Mouse (Mus musculus) kidney, postnatal 0 days (tissue): Measurements from ENCODE around the gene Baz1b. TPM values are rescaled to one million over a fixed set of nuclear protein-coding genes. Genes with fewer than 3 reads are reported as not detected.

Experiments
- ATAC-seq: fragments of 200-750 bp; cut with Nextera tagmentation; replicated peaks from 2 replicates; pipeline ENCODE4 v1.8.0; 2017; ENCODE audit warnings: low read depth, moderate number of reproducible peaks, moderate TSS enrichment, moderate library complexity; ENCODE audit not compliant: low FRiP score
- DNase-seq: peaks from one replicate; pipeline ENCODE4 v3.0.0-alpha.2; 2016; ENCODE audit warnings: low spot score
- H3K27ac ChIP-seq: fragments of 300-500 bp; sonication (generic); 2 replicates; pipeline ENCODE4 v1.5.1; 2014; ENCODE audit warnings: mild to moderate bottlenecking
- H3K27me3 ChIP-seq: fragments of 300-500 bp; sonication (generic); 2 replicates; pipeline ENCODE4 v1.6.1; 2014; ENCODE audit warnings: low read length, mixed read lengths; ENCODE audit not compliant: insufficient read depth
- H3K36me3 ChIP-seq: fragments of 300-500 bp; sonication (generic); 2 replicates; pipeline ENCODE4 v1.6.1; 2014; ENCODE audit warnings: low read length, mixed read lengths; ENCODE audit not compliant: insufficient read depth
- H3K4me1 ChIP-seq: fragments of 300-500 bp; sonication (generic); replicated peaks from 2 replicates; pipeline ENCODE4 v1.6.1; 2014; ENCODE audit warnings: antibody characterized with exemption, low read length, mixed read lengths; ENCODE audit not compliant: insufficient read depth
- H3K4me2 ChIP-seq: fragments of 300-500 bp; sonication (generic); 2 replicates; pipeline ENCODE4 v1.6.1; 2014; ENCODE audit warnings: mild to moderate bottlenecking, low read length, moderate library complexity, mixed read lengths
- H3K4me3 ChIP-seq: fragments of 300-500 bp; sonication (generic); replicated peaks from 2 replicates; pipeline ENCODE4 v1.5.1; 2014; ENCODE audit warnings: low read depth, low read length
- H3K9ac ChIP-seq: fragments of 300-500 bp; sonication (generic); 2 replicates; pipeline ENCODE4 v1.6.1; 2014; ENCODE audit warnings: low read depth, low read length
- H3K9me3 ChIP-seq: fragments of 300-500 bp; sonication (generic); replicated peaks from 2 replicates; pipeline ENCODE4 v1.6.1; 2016; ENCODE audit warnings: low read length, inconsistent platforms, mixed read lengths
- CTCF ChIP-seq: IDR thresholded peaks from 2 replicates; pipeline ENCODE4 v1.5.1; 2016; ENCODE audit warnings: antibody characterized with exemption, low read depth, mild to moderate bottlenecking, moderate library complexity
- WGBS: fragments of 180-500 bp; shearing (Covaris S2); extraction: QIAGEN DNeasy Blood & Tissue Kit; methylation state at CpG from one replicate; pipeline ENCODE4 v1.1.7; 2014; 5-methylcytosine and 5-hydroxymethylcytosine counted together
- polyA plus RNA-seq: library from polyadenylated mRNA; unstranded; fragments of >200 nt; fragmentation: Nextera tagmentation; extraction: Ambion mirVana; gene quantifications from 2 replicates; pipeline ENCODE4 v1.2.1, GENCODE M21; 2015

Baz1b gene
- polyA plus RNA-seq, 1 experiment from 2014 or later: 22.6 TPM

DNA sequence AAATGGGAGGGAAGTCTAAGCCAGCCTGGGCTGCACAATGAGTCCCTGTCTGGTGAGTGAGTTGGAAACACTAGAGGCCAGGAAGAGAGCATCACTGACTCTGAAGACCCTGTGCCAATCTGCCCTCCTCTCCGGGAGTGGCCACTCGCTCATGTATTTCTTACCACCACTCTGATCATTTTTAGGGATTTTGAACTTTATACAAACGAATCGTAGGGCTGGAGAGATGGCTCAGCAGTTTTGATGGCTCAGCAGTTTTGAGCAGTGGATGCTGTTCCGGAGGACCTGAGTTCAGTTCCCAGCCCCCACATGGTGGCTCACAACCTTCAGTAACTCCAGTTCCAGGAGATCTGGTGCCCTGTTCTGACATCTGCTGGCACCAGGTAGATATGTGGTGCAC is 14.1 kb upstream of the Baz1b start:
- 91% methylated on average over 5 of the region's 5 CpGs for WGBS
- ATAC-seq: no peak
- H3K4me3 ChIP-seq: no peak overlapping the region

DNA sequence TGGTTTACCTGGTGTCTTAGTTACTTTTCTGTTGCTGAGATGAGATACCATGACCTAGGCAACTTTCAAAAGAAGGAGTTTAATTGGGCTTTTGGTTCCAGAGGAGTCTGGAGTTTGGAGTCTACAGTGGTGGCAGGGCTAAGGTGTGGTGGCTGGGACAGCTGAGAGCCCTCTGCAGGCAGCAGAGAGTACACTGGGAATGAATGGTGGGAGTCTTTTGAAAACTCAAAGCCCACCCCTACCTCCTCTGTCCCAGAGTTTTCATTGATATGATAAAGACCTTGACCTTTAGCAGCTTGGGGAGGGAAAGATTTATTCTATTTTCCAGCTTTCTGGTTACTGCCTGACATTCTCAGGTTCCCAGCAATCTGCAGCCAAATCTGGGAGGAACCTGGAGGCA is 12.0 kb upstream of the Baz1b start:
- Histone ChIP-seq H3K27ac (no peak overlapping the region), H3K9ac (no peak overlapping the region), H3K4me3 (no peak overlapping the region), H3K4me2 (no peak overlapping the region), H3K4me1 (0 out of 2 replicates have a peak, but pooled peaks cover under 1% of the 10 kb centered on the region), H3K27me3 (no peaks in the 10 kb centered on the region), H3K36me3 (peaks cover 49% of the 10 kb centered on the region), H3K9me3 (no peaks in the 10 kb centered on the region)
- ATAC-seq: no peak
- no peak for DNase-seq
- TF ChIP-seq CTCF: 0 out of 2 replicates have a peak, but pooled peaks have one; percentile 19

More for the DNA sequence above, 14.1 kb upstream of the Baz1b start:
- no peak for DNase-seq
- peaks cover 28% of the 10 kb centered on the region for H3K36me3 ChIP-seq
- H3K4me2 ChIP-seq: no peak overlapping the region
- H3K4me1 ChIP-seq: peaks cover 11% of the 10 kb centered on the region; the same call in 1 of the 2 replicates
- no peaks in the 10 kb centered on the region for H3K27me3 ChIP-seq
- no peaks in the 10 kb centered on the region for H3K9me3 ChIP-seq
- no peak for TF ChIP-seq CTCF
- H3K27ac ChIP-seq: no peak overlapping the region
- H3K9ac ChIP-seq: no peak overlapping the region

DNA sequence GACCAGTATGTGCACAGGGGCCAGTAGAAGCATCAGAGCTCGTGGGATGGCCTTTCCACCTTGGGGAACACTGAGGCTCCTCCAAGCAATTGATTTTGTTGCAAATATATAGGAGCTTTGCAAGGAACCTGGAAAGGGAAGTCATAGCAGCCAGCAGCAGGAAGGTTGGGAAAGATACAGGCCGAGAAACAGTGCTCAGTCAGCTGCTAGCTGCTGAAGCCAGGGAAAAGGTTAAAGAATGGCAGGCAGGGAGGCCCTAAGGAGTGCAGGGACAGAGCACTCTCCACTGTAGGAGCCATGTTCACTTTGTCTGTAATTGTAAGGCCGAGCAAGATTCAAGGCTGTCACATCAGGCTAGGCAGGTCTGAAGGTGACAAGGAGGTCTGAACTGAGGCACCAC is 8.5 kb upstream of the Baz1b start:
- Histone ChIP-seq H3K9me3 (no peaks in the 10 kb centered on the region), H3K4me3 (no peak overlapping the region), H3K27me3 (no peaks in the 10 kb centered on the region), H3K9ac (no peak overlapping the region), H3K27ac (no peak overlapping the region), H3K4me1 (no peaks in the 10 kb centered on the region), H3K4me2 (no peak overlapping the region), H3K36me3 (peaks cover 55% of the 10 kb centered on the region)
- 84% methylated on average over 3 of the region's 3 CpGs for WGBS
- TF ChIP-seq CTCF: no peak
- no peak for ATAC-seq
- DNase-seq: no peak

DNA sequence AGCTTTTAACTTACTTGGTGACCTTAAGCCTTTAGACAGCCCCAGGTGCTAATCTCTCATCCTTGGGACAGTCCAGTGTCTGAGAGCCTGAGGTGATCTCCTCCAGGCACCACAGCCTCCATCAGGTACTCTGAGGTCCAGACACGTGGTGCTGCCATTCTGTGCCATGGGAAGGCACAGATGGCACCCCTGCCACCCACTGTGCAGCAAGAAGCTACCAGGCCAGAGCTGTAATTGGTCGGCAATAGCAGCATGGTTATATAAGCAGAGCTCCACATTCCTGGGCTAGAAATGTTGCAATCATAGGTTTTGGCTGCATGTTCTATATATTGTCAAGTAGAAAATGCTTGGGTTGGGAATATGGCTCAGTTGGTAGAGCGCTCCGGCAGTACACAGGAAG is 8.1 kb upstream of the Baz1b start:
- H3K9me3 ChIP-seq: no peaks in the 10 kb centered on the region

DNA sequence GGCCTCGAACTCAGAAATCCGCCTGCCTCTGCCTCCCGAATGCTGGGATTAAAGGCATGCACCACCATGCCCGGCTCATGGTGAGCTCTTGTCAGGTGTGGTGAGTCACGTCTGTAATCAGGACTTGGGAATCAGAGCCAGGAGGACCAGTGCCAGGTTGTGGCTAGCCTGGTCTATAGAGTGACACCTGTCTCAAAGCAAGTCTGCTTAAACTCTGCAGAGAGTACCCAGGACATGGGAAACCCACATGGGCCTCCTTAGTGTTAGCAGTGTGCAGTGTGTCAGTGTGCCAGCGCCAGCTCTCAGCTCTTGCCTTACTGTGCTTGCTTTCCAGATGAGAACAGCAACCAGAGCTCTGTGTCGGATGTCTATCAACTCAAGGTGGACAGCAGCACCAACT is 7.4 kb upstream of the Baz1b start:
- no peak overlapping the region for H3K4me2 ChIP-seq
- no peaks in the 10 kb centered on the region for H3K27me3 ChIP-seq
- H3K4me3 ChIP-seq: no peak overlapping the region
- DNase-seq (no peak), ATAC-seq (no peak)
- peaks cover 55% of the 10 kb centered on the region for H3K36me3 ChIP-seq
- 93% methylated on average over 6 of the region's 7 CpGs for WGBS
- H3K27ac ChIP-seq: no peak overlapping the region
- no peaks in the 10 kb centered on the region for H3K4me1 ChIP-seq
- TF ChIP-seq CTCF: no peak
- no peaks in the 10 kb centered on the region for H3K9me3 ChIP-seq
- H3K9ac ChIP-seq: no peak overlapping the region

More for the DNA sequence above, 8.1 kb upstream of the Baz1b start:
- WGBS: 94% methylated on average over 4 of the region's 4 CpGs
- H3K4me1 ChIP-seq: no peaks in the 10 kb centered on the region
- no peaks in the 10 kb centered on the region for H3K27me3 ChIP-seq
- no peak overlapping the region for H3K4me2 ChIP-seq
- peaks cover 55% of the 10 kb centered on the region for H3K36me3 ChIP-seq
- DNase-seq (no peak), ATAC-seq (no peak)
- no peak for TF ChIP-seq CTCF
- no peak overlapping the region for H3K27ac ChIP-seq
- no peak overlapping the region for H3K4me3 ChIP-seq
- H3K9ac ChIP-seq: no peak overlapping the region

DNA sequence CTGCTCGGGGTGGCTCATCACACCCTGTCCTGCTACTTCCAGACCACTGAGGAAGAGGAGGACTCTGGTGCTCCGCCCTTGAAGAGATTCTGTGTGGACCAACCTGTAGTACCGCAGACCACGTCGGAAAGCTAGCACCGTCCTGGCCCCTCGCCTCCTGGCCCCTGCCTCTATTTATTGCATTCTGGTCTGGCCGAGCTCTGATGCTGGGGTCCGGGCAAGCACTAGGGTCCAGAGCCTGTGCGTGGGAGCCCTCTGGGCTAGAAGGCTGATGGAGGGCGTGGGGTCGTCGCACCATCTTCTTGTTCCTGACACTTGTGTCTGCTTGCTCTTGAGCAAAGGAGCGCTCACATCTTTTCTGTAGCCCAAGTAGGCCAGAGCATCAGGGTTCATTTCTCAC is 6.3 kb upstream of the Baz1b start:
- H3K27me3 ChIP-seq: no peaks in the 10 kb centered on the region
- H3K9me3 ChIP-seq: no peaks in the 10 kb centered on the region
- 97% methylated on average over 14 of the region's 14 CpGs for WGBS
- DNase-seq (no peak), ATAC-seq (no peak)
- H3K4me1 ChIP-seq: no peaks in the 10 kb centered on the region
- H3K9ac ChIP-seq: no peak overlapping the region
- TF ChIP-seq CTCF: no peak
- no peak overlapping the region for H3K27ac ChIP-seq
- no peak overlapping the region for H3K4me2 ChIP-seq
- no peak overlapping the region for H3K4me3 ChIP-seq
- H3K36me3 ChIP-seq: peaks cover 55% of the 10 kb centered on the region

DNA sequence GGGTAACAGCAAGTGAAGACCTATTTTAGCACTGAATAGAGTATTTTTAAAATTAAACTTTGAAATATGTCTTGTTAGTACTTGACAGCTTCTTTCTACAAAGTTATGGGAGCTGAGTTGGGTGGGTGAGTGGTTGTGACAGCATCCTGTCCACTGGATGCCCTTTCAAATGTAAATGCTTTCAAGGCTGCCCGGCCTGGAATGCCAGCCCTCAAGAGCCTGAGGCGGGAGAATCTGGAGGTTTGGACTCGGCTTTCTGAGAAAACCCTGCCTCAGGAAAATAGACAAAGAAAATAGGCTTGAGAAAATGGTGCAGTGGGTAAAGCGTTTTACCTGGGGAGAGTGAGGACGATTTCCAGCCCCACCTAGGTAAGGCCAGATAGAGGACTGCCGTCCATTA is 5.3 kb upstream of the Baz1b start:
- Histone ChIP-seq H3K27ac (no peak overlapping the region), H3K4me3 (no peak overlapping the region), H3K9me3 (no peaks in the 10 kb centered on the region), H3K9ac (no peak overlapping the region), H3K4me1 (no peaks in the 10 kb centered on the region), H3K36me3 (peaks cover 55% of the 10 kb centered on the region), H3K27me3 (no peaks in the 10 kb centered on the region), H3K4me2 (no peak overlapping the region)
- WGBS: 86% methylated on average over 6 of the region's 6 CpGs
- ATAC-seq (no peak), DNase-seq (no peak)
- no peak for TF ChIP-seq CTCF
